Mouse (Mus musculus): Measurements from ENCODE around the gene Cdk16.
"Not testable (repeated sequence)": the region's sequence is repeated elsewhere in the genome, so short reads cannot be mapped to it uniquely, and the experiment has no call there.

The Cdk16 gene
- long read RNA-seq, experiment 1, transcript Cdk16-201 (16 exons, 3,120 nt), result major isoform, 31 of 62 reads
- long read RNA-seq, experiment 1, partial matches to known transcripts, result 13 of 62 reads
- long read RNA-seq, experiment 1, other reads (novel, unspliced or antisense), result 17 of 62 reads
- long read RNA-seq, experiment 2, transcript Cdk16-201 (16 exons, 3,120 nt), result major isoform, 19 of 39 reads
- long read RNA-seq, experiment 2, partial matches to known transcripts, result 10 of 39 reads
- long read RNA-seq, experiment 2, other reads (novel, unspliced or antisense), result 10 of 39 reads

- intact Hi-C loops (cut with DNase I), result no loop called here
These were observed at the start of gene Cdk16 for GRCm38 (mm10) chrX:20687519-20688067. Gene Cdk16, plus strand, starts transcription at chrX:20687954.

GRCm38 (mm10) chrX:20638141-20638540 lies 49.6 kb upstream of the Cdk16 start:
- intact Hi-C loops (cut with DNase I), result no loop called here

- intact Hi-C loops (cut with DNase I), result no loop called here
These were observed 43.0 kb upstream of the Cdk16 start for GRCm38 (mm10) chrX:20644780-20645179.

GRCm38 (mm10) chrX:20657593-20657992 lies 30.2 kb upstream of the Cdk16 start:
- intact Hi-C loops (cut with DNase I), result loop anchor here (5.0 kb wide), 1 partner anchor 290 kb away; no protein-coding TSS in a partner anchor

GRCm38 (mm10) chrX:20658026-20658652 lies 29.6 kb upstream of the Cdk16 start, which contains the start of gene Uba1:
Gene Uba1, plus strand, starts transcription at chrX:20658326.
- intact Hi-C loops (cut with DNase I), result loop anchor here (5.0 kb wide), 1 partner anchor 289 kb away; no protein-coding TSS in a partner anchor

- intact Hi-C loops (cut with DNase I), result loop anchor here (5.0 kb wide), 1 partner anchor 288 kb away; no protein-coding TSS in a partner anchor
These were observed 28.8 kb upstream of the Cdk16 start for GRCm38 (mm10) chrX:20658891-20659406.

- intact Hi-C loops (cut with DNase I), result loop anchor here (2.0 to 5.0 kb wide), 3 partner anchors 110 to 158 kb away; partner anchors contain the start of gene Araf
These were observed 25.4 kb upstream of the Cdk16 start for GRCm38 (mm10) chrX:20662317-20662715.

- intact Hi-C loops (cut with DNase I), result loop anchor here (2.0 to 5.0 kb wide), 3 partner anchors 109 to 158 kb away; partner anchors contain the start of gene Araf
These were observed 24.9 kb upstream of the Cdk16 start for GRCm38 (mm10) chrX:20662716-20663443.

GRCm38 (mm10) chrX:20663444-20663790 lies 24.3 kb upstream of the Cdk16 start:
- intact Hi-C loops (cut with DNase I), result loop anchor here (2.0 to 5.0 kb wide), 3 partner anchors 109 to 157 kb away; partner anchors contain the start of gene Araf

GRCm38 (mm10) chrX:20688068-20688547 lies 354 bp downstream of the Cdk16 start:
- intact Hi-C loops (cut with DNase I), result no loop called here

- intact Hi-C loops (cut with DNase I), result no loop called here
These were observed 861 bp downstream of the Cdk16 start for GRCm38 (mm10) chrX:20688615-20689014.

GRCm38 (mm10) chrX:20691566-20691965 lies 3.8 kb downstream of the Cdk16 start:
- intact Hi-C loops (cut with DNase I), result no loop called here

GRCm38 (mm10) chrX:20692616-20693015 lies 4.9 kb downstream of the Cdk16 start:
- intact Hi-C loops (cut with DNase I), result no loop called here

- intact Hi-C loops (cut with DNase I), result no loop called here
These were observed 8.1 kb downstream of the Cdk16 start for GRCm38 (mm10) chrX:20695842-20696241.

- intact Hi-C loops (cut with DNase I), result no loop called here
These were observed 16.1 kb downstream of the Cdk16 start, which contains the start of gene Usp11 for GRCm38 (mm10) chrX:20703741-20704290. Gene Usp11, plus strand, starts transcription at chrX:20703906.

GRCm38 (mm10) chrX:20704295-20705082 lies 16.7 kb downstream of the Cdk16 start:
- intact Hi-C loops (cut with DNase I), result no loop called here

GRCm38 (mm10) chrX:20705083-20705402 lies 17.3 kb downstream of the Cdk16 start:
- intact Hi-C loops (cut with DNase I), result no loop called here

- intact Hi-C loops (cut with DNase I), result no loop called here
These were observed 40.9 kb downstream of the Cdk16 start for GRCm38 (mm10) chrX:20728681-20729080.

GRCm38 (mm10) chrX:20730048-20730447 lies 42.3 kb downstream of the Cdk16 start:
- intact Hi-C loops (cut with DNase I), result not testable (repeated sequence)

GRCm38 (mm10) chrX:20736479-20736878 lies 48.7 kb downstream of the Cdk16 start:
- intact Hi-C loops (cut with DNase I), result no loop called here
